Mouse (Mus musculus) limb, embryonic 13.5 days (tissue): ENCODE data around the gene Anxa1. TPM values are rescaled to one million over a fixed set of nuclear protein-coding genes. Genes with fewer than 3 reads are reported as not detected.
A peak's percentile ranks its signal among the peaks of the same experiment; 100 is the strongest.

ENCODE experiments used
- ATAC-seq: fragments of 200-750 bp; cut with Nextera tagmentation; 2 replicates; pipeline ENCODE4 v1.8.0; 2017; ENCODE audit warnings: low read depth, moderate number of reproducible peaks, moderate TSS enrichment; ENCODE audit not compliant: low FRiP score
- H3K27ac ChIP-seq: fragments of 300-500 bp; sonication (generic); 2 replicates; pipeline ENCODE4 v1.5.1; 2015; ENCODE audit warnings: inconsistent platforms, mild to moderate bottlenecking, moderate library complexity
- H3K27me3 ChIP-seq: fragments of 300-500 bp; sonication (generic); 2 replicates; pipeline ENCODE4 v1.6.1; 2015; ENCODE audit warnings: mild to moderate bottlenecking, inconsistent platforms
- H3K36me3 ChIP-seq: fragments of 300-500 bp; sonication (generic); 2 replicates; pipeline ENCODE4 v1.6.1; 2015; ENCODE audit warnings: inconsistent platforms, mild to moderate bottlenecking, moderate library complexity
- H3K4me1 ChIP-seq: fragments of 300-500 bp; sonication (generic); 2 replicates; pipeline ENCODE4 v1.6.1; 2015; ENCODE audit warnings: inconsistent platforms
- H3K4me2 ChIP-seq: fragments of 300-500 bp; sonication (generic); replicated peaks from 2 replicates; pipeline ENCODE4 v1.6.1; 2015; ENCODE audit warnings: inconsistent platforms, mild to moderate bottlenecking, moderate library complexity
- H3K4me3 ChIP-seq: fragments of 300-500 bp; sonication (generic); 2 replicates; pipeline ENCODE4 v1.5.1; 2015; ENCODE audit warnings: moderate library complexity, mild to moderate bottlenecking, inconsistent platforms
- H3K9ac ChIP-seq: fragments of 300-500 bp; sonication (generic); 2 replicates; pipeline ENCODE4 v1.6.1; 2015; ENCODE audit warnings: mild to moderate bottlenecking, inconsistent platforms
- H3K9me3 ChIP-seq: fragments of 300-500 bp; sonication (generic); 2 replicates; pipeline ENCODE4 v1.6.1; 2016; ENCODE audit warnings: inconsistent platforms
- WGBS: fragments of 180-500 bp; shearing (Covaris S2); methylation state at CpG from one replicate; pipeline ENCODE4 v1.1.7; 2015; 5-methylcytosine and 5-hydroxymethylcytosine counted together
- polyA plus RNA-seq: library from polyadenylated mRNA; unstranded; fragments of >200 nt; fragmentation: Nextera tagmentation; extraction: Ambion mirVana; gene quantifications from 2 replicates; pipeline ENCODE4 v1.2.1, GENCODE M21; 2015

Gene Anxa1
- 67.4 and 72.3 TPM in 2 replicates for polyA plus RNA-seq

- Histone ChIP-seq H3K4me1 (peaks cover 6% of the 10 kb centered on the region; the same call in 1 of the 2 replicates), H3K4me3 (peak within 1 kb of the TSS; percentile 19), H3K36me3 (no peaks in the 10 kb centered on the region), H3K27me3 (no peaks in the 10 kb centered on the region), H3K4me2 (peak within 1 kb of the TSS; percentile 40), H3K9ac (no peak within 1 kb of the TSS), H3K9me3 (no peaks in the 10 kb centered on the region), H3K27ac (peak within 1 kb of the TSS; percentile 67)
- ATAC-seq = no peak
- 53% methylated on average over 5 of the region's 5 CpGs for WGBS
Measured at GRCm38 (mm10) chr19:20390455-20390994, at the start of gene Anxa1. Gene Anxa1 (minus strand): TSS chr19:20390944.

GRCm38 (mm10) chr19:20437043-20437442 is 46.3 kb upstream of the Anxa1 start:
- peak; percentile 24; the same call in 1 of the 2 replicates for ATAC-seq

GRCm38 (mm10) chr19:20434541-20434940 is 43.8 kb upstream of the Anxa1 start:
- no peak overlapping the region for H3K4me2 ChIP-seq
- no peak overlapping the region for H3K27ac ChIP-seq
- 18% methylated on average over 3 of the region's 3 CpGs for WGBS
- ATAC-seq = no peak
- H3K9me3 ChIP-seq = no peaks in the 10 kb centered on the region
- H3K4me3 ChIP-seq = no peak overlapping the region
- no peaks in the 10 kb centered on the region for H3K36me3 ChIP-seq
- no peaks in the 10 kb centered on the region for H3K4me1 ChIP-seq
- H3K9ac ChIP-seq = no peak overlapping the region
- H3K27me3 ChIP-seq = no peaks in the 10 kb centered on the region

More at GRCm38 (mm10) chr19:20437043-20437442, 46.3 kb upstream of the Anxa1 start:
- H3K4me3 ChIP-seq = no peak overlapping the region
- H3K4me1 ChIP-seq = no peaks in the 10 kb centered on the region
- no peaks in the 10 kb centered on the region for H3K36me3 ChIP-seq
- H3K9ac ChIP-seq = no peak overlapping the region
- no peaks in the 10 kb centered on the region for H3K9me3 ChIP-seq
- 58% methylated on average over 5 of the region's 5 CpGs for WGBS
- no peak overlapping the region for H3K27ac ChIP-seq
- H3K4me2 ChIP-seq = no peak overlapping the region
- no peaks in the 10 kb centered on the region for H3K27me3 ChIP-seq

- no peak overlapping the region for H3K4me3 ChIP-seq
- no peaks in the 10 kb centered on the region for H3K27me3 ChIP-seq
- no peak for ATAC-seq
- no peaks in the 10 kb centered on the region for H3K36me3 ChIP-seq
- no peak overlapping the region for H3K27ac ChIP-seq
- no peaks in the 10 kb centered on the region for H3K4me1 ChIP-seq
- no peak overlapping the region for H3K4me2 ChIP-seq
- H3K9me3 ChIP-seq = no peaks in the 10 kb centered on the region
- 82% methylated on average over 5 of the region's 5 CpGs for WGBS
- no peak overlapping the region for H3K9ac ChIP-seq
Measured at GRCm38 (mm10) chr19:20433966-20434365, 43.2 kb upstream of the Anxa1 start.

GRCm38 (mm10) chr19:20426443-20427161 is 35.9 kb upstream of the Anxa1 start:
- no peak overlapping the region for H3K4me2 ChIP-seq
- no peak overlapping the region for H3K27ac ChIP-seq
- WGBS = 74% methylated on average over 12 of the region's 12 CpGs
- H3K36me3 ChIP-seq = no peaks in the 10 kb centered on the region
- no peak for ATAC-seq
- H3K27me3 ChIP-seq = no peaks in the 10 kb centered on the region
- no peak overlapping the region for H3K4me3 ChIP-seq
- H3K4me1 ChIP-seq = no peaks in the 10 kb centered on the region
- no peak overlapping the region for H3K9ac ChIP-seq
- H3K9me3 ChIP-seq = no peaks in the 10 kb centered on the region

- H3K27me3 ChIP-seq = no peaks in the 10 kb centered on the region
- H3K4me2 ChIP-seq = no peak overlapping the region
- no peak overlapping the region for H3K9ac ChIP-seq
- WGBS = 85% methylated on average over 3 of the region's 3 CpGs
- H3K4me1 ChIP-seq = no peaks in the 10 kb centered on the region
- no peaks in the 10 kb centered on the region for H3K9me3 ChIP-seq
- no peak overlapping the region for H3K27ac ChIP-seq
- no peak for ATAC-seq
- no peak overlapping the region for H3K4me3 ChIP-seq
- H3K36me3 ChIP-seq = no peaks in the 10 kb centered on the region
Measured at GRCm38 (mm10) chr19:20411276-20411675, 20.5 kb upstream of the Anxa1 start.

GRCm38 (mm10) chr19:20409541-20410528 is 19.1 kb upstream of the Anxa1 start:
- Histone ChIP-seq H3K4me2 (no peak overlapping the region), H3K27me3 (no peaks in the 10 kb centered on the region), H3K27ac (no peak overlapping the region), H3K4me3 (no peak overlapping the region), H3K36me3 (no peaks in the 10 kb centered on the region), H3K4me1 (no peaks in the 10 kb centered on the region), H3K9me3 (no peaks in the 10 kb centered on the region), H3K9ac (no peak overlapping the region)
- no peak for ATAC-seq
- 75% methylated on average over 9 of the region's 9 CpGs for WGBS

GRCm38 (mm10) chr19:20406475-20406874 is 15.7 kb upstream of the Anxa1 start:
- H3K9ac ChIP-seq = no peak overlapping the region
- no peaks in the 10 kb centered on the region for H3K27me3 ChIP-seq
- H3K36me3 ChIP-seq = no peaks in the 10 kb centered on the region
- ATAC-seq = no peak
- no peak overlapping the region for H3K27ac ChIP-seq
- no peaks in the 10 kb centered on the region for H3K9me3 ChIP-seq
- no peak overlapping the region for H3K4me2 ChIP-seq
- H3K4me1 ChIP-seq = no peaks in the 10 kb centered on the region
- 57% methylated on average over 3 of the region's 3 CpGs for WGBS
- H3K4me3 ChIP-seq = no peak overlapping the region

GRCm38 (mm10) chr19:20405015-20405414 is 14.3 kb upstream of the Anxa1 start:
- H3K36me3 ChIP-seq = no peaks in the 10 kb centered on the region
- no peak overlapping the region for H3K4me3 ChIP-seq
- ATAC-seq = no peak
- 85% methylated on average over 4 of the region's 4 CpGs for WGBS
- no peak overlapping the region for H3K4me2 ChIP-seq
- H3K9ac ChIP-seq = no peak overlapping the region
- no peaks in the 10 kb centered on the region for H3K9me3 ChIP-seq
- no peaks in the 10 kb centered on the region for H3K27me3 ChIP-seq
- H3K4me1 ChIP-seq = no peaks in the 10 kb centered on the region
- H3K27ac ChIP-seq = no peak overlapping the region

- Histone ChIP-seq H3K4me3 (no peak overlapping the region), H3K27ac (no peak overlapping the region), H3K27me3 (no peaks in the 10 kb centered on the region), H3K4me1 (no peaks in the 10 kb centered on the region), H3K9me3 (no peaks in the 10 kb centered on the region), H3K9ac (no peak overlapping the region), H3K4me2 (no peak overlapping the region), H3K36me3 (no peaks in the 10 kb centered on the region)
- WGBS = 79% methylated on average over 3 of the region's 3 CpGs
- ATAC-seq = no peak
Measured at GRCm38 (mm10) chr19:20403740-20404139, 13.0 kb upstream of the Anxa1 start.

- Histone ChIP-seq H3K27ac (no peak overlapping the region), H3K4me3 (no peak overlapping the region), H3K9ac (no peak overlapping the region), H3K9me3 (no peaks in the 10 kb centered on the region), H3K4me1 (no peaks in the 10 kb centered on the region), H3K36me3 (no peaks in the 10 kb centered on the region), H3K4me2 (no peak overlapping the region), H3K27me3 (no peaks in the 10 kb centered on the region)
- ATAC-seq = no peak
- 96% methylated on average over 1 of the region's 1 CpGs for WGBS
Measured at GRCm38 (mm10) chr19:20403219-20403618, 12.5 kb upstream of the Anxa1 start.
